In the genomic region with DNA sequence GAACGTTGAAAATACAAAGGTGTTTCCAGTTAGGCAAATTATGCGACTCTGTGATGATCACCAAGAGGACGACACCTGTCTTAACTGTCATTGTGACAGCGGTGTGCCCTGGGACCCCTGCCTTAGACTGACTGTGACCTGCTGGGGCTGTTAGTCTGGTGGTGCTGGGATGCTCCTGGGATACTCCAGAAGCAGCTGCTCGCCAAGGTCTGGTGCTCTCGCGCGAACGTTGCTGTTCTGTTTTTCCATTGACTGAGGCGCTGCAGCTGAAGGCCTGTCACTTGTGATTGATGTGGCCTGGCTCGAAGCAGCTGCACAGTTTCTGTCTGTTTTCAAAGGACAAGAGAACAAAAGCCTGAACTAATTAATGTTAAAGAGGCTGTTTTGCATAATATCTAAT, we compare ENCODE assay signal across 8 mouse cellular contexts. TPM values are rescaled to one million over a fixed set of nuclear protein-coding genes. Genes with fewer than 3 reads are reported as not detected.
DNase-seq lines count a peak whose midpoint lies in the region; ATAC-seq lines count a peak whose summit lies in the region.

No protein-coding gene starts in this region.

- H3K36me3 ChIP-seq in midbrain, embryonic 10.5 days, result peaks cover 76% of the 10 kb centered on the region

- WGBS in midbrain, embryonic 10.5 days, result 75% methylated on average over 11 of the region's 11 CpGs

- no peaks in the 10 kb centered on the region for H3K27me3 ChIP-seq in midbrain, embryonic 10.5 days (ENCODE audit: low read depth, poor library complexity, severe bottlenecking)

- no peak for ATAC-seq in CD4-positive, CD25-positive, alpha-beta regulatory T cell, adult 4 months

- H3K4me3 ChIP-seq in midbrain, embryonic 10.5 days, result no peak overlapping the region

- peak; percentile 4 for DNase-seq in CD4-positive, CD25-positive, alpha-beta regulatory T cell, adult 2 months (ENCODE audit: low read depth, low spot score)
- peak; percentile 36 for DNase-seq in retina, postnatal 1 day
- no peak for DNase-seq in retina, embryonic 14.5 days (ENCODE audit: low spot score)
- peak; percentile 25 for DNase-seq in midbrain, embryonic 10.5 days (ENCODE audit: low spot score)
- peak; percentile 61 to 78 for DNase-seq in thymus, postnatal 36 days
- no peak for DNase-seq in left cerebral cortex, postnatal 14 days (ENCODE audit: low spot score in 2 of 2)
- no peak for DNase-seq in natural killer cell, adult 2 months (ENCODE audit: low spot score in 2 of 2)

- H3K9me3 ChIP-seq in midbrain, embryonic 10.5 days (replicated peaks), result no peaks in the 10 kb centered on the region

- no peaks in the 10 kb centered on the region for H3K4me1 ChIP-seq in midbrain, embryonic 10.5 days

- no peak overlapping the region for H3K27ac ChIP-seq in midbrain, embryonic 10.5 days (replicated peaks)

- intact Hi-C loops in left cerebral cortex, postnatal 14 days (cut with DNase I), result no loop called here

RNA-seq across cellular contexts. Expression of a gene that starts 36.2 kb away (rescaled TPM):
- polyA plus RNA-seq in CD4-positive, CD25-positive, alpha-beta regulatory T cell, adult 4 months (2017; shearing (Covaris generic)), result 1 to 10 TPM; 2.5 to 3.4 TPM
- polyA plus RNA-seq in midbrain, embryonic 10.5 days (2016; fragmentation: Nextera tagmentation; extraction: Ambion mirVana), result 34.3 and 36.6 TPM in 2 replicates
- total RNA-seq in left cerebral cortex, postnatal 14 days (2021), result 10 to 100 TPM; 14.5 to 14.6 TPM

Comparison
In these comparisons a context has a peak if more than half of its experiments do, and no peak if none do; other contexts are left out.
1. DNase-seq: peak in CD4-positive, CD25-positive, alpha-beta regulatory T cell, adult 2 months (single experiment), retina, postnatal 1 day (single experiment), midbrain, embryonic 10.5 days (single experiment) and thymus, postnatal 36 days (2 of 2); none in retina, embryonic 14.5 days (single experiment), left cerebral cortex, postnatal 14 days (0 of 2) and natural killer cell, adult 2 months (0 of 2).